Mouse (Mus musculus) liver, embryonic 11.5 days (tissue): ENCODE results near the gene Mib2. TPM values are rescaled to one million over a fixed set of nuclear protein-coding genes. Genes with fewer than 3 reads are reported as not detected.

Source experiments
- ATAC-seq: fragments of 200-750 bp; cut with Nextera tagmentation; replicated peaks from 2 replicates; pipeline ENCODE4 v1.8.0; 2017; ENCODE audit warnings: moderate number of reproducible peaks, mild to moderate bottlenecking, moderate TSS enrichment, moderate library complexity; ENCODE audit not compliant: low FRiP score
- DNase-seq: peaks from one replicate; pipeline ENCODE4 v3.0.0-alpha.2; 2017; ENCODE audit warnings: low spot score
- H3K27ac ChIP-seq: fragments of 300-500 bp; sonication (generic); 2 replicates; pipeline ENCODE4 v1.5.1; 2014; ENCODE audit warnings: mild to moderate bottlenecking, low read depth, low read length, control low read depth
- H3K27me3 ChIP-seq: fragments of 300-500 bp; sonication (generic); replicated peaks from 2 replicates; pipeline ENCODE4 v1.6.1; 2014; ENCODE audit warnings: low read length, mixed read lengths; ENCODE audit not compliant: control insufficient read depth, insufficient read depth
- H3K36me3 ChIP-seq: fragments of 300-500 bp; sonication (generic); 2 replicates; pipeline ENCODE4 v1.6.1; 2014; ENCODE audit warnings: mild to moderate bottlenecking, low read length, moderate library complexity, mixed read lengths; ENCODE audit not compliant: control insufficient read depth, insufficient read depth
- H3K4me1 ChIP-seq: fragments of 300-500 bp; sonication (generic); replicated peaks from 2 replicates; pipeline ENCODE4 v1.6.1; 2014; ENCODE audit warnings: low read length, mixed read lengths; ENCODE audit not compliant: control insufficient read depth, insufficient read depth
- H3K4me2 ChIP-seq: fragments of 300-500 bp; sonication (generic); 2 replicates; pipeline ENCODE4 v1.6.1; 2014; ENCODE audit warnings: mild to moderate bottlenecking, control low read depth, moderate library complexity
- H3K4me3 ChIP-seq: fragments of 300-500 bp; sonication (generic); 2 replicates; pipeline ENCODE4 v1.5.1; 2014; ENCODE audit warnings: low read depth, low read length, control low read depth
- H3K9ac ChIP-seq: fragments of 300-500 bp; sonication (generic); 2 replicates; pipeline ENCODE4 v1.6.1; 2014; ENCODE audit warnings: low read depth, low read length, control low read depth
- H3K9me3 ChIP-seq: fragments of 300-500 bp; sonication (generic); 2 replicates; pipeline ENCODE4 v1.6.1; 2016; ENCODE audit warnings: low read length, inconsistent platforms, mixed read lengths; ENCODE audit not compliant: control insufficient read depth
- WGBS: fragments of 180-500 bp; shearing (Covaris S2); extraction: QIAGEN DNeasy Blood & Tissue Kit; methylation state at CpG from one replicate; pipeline ENCODE4 v1.1.7; 2014; 5-methylcytosine and 5-hydroxymethylcytosine counted together
- polyA plus RNA-seq: library from polyadenylated mRNA; unstranded; fragments of >200 nt; fragmentation: Nextera tagmentation; extraction: Ambion mirVana; gene quantifications from 2 replicates; pipeline ENCODE4 v1.2.1, GENCODE M21; 2014

The Mib2 gene
- polyA plus RNA-seq, 1 experiment from 2014 or later = 12.2 TPM

DNA sequence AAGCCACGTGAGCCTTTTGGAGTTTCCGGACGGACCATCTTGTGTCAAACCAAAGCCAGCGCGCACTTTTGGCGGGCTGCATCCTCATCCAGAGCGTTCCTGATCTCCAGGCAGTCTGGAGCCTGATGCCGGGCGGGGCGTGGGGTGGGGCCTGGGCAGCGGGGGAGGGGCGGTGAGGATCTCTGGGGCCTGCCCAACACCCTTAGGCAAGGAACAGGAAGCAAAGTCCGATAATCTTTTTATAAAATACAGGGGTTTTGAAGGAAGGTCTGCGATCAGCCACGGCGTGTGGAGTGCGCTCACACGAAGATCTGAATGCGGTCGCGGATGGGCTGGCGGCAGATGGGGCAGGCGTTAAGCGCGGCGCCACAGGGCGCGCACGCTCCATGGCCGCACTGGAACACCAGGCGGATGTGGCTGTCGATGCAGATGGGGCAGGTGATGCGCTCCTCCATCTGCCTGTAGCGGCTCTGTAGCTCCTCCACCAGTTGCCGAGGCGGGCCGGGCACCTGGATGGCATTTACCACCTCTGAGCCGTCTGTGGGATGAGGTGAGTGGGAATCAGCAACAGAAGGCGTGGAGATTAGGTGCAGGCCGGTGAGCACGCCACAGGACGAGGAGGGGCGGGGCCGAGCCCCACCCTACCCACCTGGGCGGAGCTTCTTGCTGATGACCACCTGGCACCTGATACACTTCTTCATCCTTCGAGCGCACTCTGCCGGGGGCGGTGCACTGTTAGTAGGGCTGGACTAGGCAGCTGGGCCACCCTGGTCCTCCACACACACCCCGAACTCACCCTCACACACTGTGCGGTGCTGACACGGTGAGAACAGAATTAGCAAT lies 14.3 kb downstream of the Mib2 start:
- Histone ChIP-seq H3K27ac (no peak overlapping the region), H3K4me3 (peak overlapping the region; percentile 48), H3K4me1 (peaks cover 29% of the 10 kb centered on the region), H3K4me2 (peak overlapping the region; percentile 80), H3K9me3 (no peaks in the 10 kb centered on the region), H3K36me3 (peaks cover 12% of the 10 kb centered on the region), H3K9ac (peak overlapping the region; percentile 28; the same call in 1 of the 2 replicates), H3K27me3 (peaks cover 47% of the 10 kb centered on the region)
- ATAC-seq (peak; percentile 44; the same call in 1 of the 2 replicates), DNase-seq (peak; percentile 79)
- 3% methylated on average over 52 of the region's 52 CpGs for WGBS

DNA sequence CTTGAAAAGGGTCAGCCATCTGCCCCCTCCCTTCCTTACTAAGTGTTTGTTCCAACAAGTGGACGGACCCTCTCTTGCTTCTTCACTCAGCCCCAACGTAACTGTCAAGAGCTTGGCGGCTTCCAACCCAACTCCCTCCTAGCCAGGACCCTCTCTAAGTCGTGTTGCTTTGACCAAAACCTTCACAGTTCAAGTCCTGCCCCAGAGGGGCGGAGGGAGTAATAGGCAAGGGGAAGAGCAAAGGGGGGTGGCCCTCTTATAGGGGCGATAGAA lies 14.9 kb downstream of the Mib2 start:
- no peak overlapping the region for H3K27ac ChIP-seq
- DNase-seq = no peak
- 6% methylated on average over 6 of the region's 6 CpGs for WGBS
- H3K9ac ChIP-seq = no peak overlapping the region; the same call in 1 of the 2 replicates
- peak overlapping the region; percentile 48 for H3K4me3 ChIP-seq
- ATAC-seq = no peak
- peaks cover 29% of the 10 kb centered on the region for H3K4me1 ChIP-seq
- no peaks in the 10 kb centered on the region for H3K9me3 ChIP-seq
- peaks cover 47% of the 10 kb centered on the region for H3K27me3 ChIP-seq
- peaks cover 17% of the 10 kb centered on the region for H3K36me3 ChIP-seq
- peak overlapping the region; percentile 80 for H3K4me2 ChIP-seq

DNA sequence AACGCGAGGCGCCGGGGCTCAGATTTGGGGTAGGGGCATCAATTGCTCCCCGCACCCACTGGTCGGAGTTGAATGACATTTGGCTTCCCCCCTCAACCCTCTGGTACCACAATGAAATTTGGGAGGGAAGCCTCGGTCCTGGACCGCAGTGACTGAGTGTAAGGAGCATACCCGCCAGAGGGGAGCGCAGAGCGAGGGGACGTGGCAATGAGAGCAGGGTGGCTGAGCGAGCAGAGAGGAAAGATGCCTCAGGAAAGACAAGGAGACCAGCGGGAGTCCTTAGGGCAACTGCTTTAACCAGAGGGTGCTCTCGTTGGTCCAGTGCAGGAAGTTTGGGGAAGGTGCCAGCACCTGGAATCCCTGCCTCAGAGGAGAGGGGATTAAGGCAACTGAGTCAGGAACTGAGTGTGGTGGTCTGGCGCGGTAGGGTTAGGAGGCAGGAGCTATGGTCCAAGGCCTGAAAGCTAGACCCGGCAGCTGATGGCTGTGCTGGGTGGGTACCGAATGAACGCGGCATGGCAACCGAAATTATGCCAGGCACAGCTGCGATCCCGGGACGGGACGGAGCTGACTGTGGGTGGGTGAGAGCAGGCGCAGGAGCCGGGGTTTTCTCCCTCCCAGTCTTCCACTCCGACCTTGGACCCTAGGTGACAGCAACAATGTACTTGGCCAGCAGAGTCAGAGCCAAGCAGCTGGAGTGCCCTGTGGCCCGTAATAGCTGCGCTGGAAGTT lies 15.4 kb downstream of the Mib2 start:
- Histone ChIP-seq H3K4me3 (peak overlapping the region; percentile 48), H3K4me1 (peaks cover 29% of the 10 kb centered on the region), H3K36me3 (peaks cover 22% of the 10 kb centered on the region), H3K27ac (no peak overlapping the region), H3K4me2 (peak overlapping the region; percentile 80), H3K9me3 (no peaks in the 10 kb centered on the region), H3K27me3 (peaks cover 47% of the 10 kb centered on the region), H3K9ac (no peak overlapping the region; the same call in 1 of the 2 replicates)
- no peak for ATAC-seq
- WGBS = 4% methylated on average over 31 of the region's 31 CpGs
- DNase-seq = peak; percentile 63

DNA sequence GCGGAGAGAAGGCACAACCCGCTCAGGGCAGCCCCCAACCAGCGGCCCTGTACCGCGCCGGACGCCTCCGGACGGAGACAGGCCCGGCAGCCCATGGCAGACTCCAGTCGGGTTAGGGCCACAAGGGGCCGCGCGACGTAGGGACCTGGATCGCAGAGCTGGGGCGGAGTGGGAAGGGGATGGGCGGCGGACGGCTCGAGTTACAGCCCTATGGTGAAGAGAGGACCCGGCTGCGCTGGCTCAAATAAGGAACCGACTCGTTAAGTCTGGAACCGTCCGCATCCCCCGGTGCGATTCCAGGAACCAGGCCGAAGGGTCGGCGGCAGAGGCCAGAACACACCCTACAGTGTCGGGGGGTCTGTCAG lies 15.9 kb downstream of the Mib2 start, which contains the start of gene Mmp23:
Mmp23 (minus strand) TSS at position 299 of the 365 bp plus-strand sequence.
- Histone ChIP-seq H3K9me3 (no peaks in the 10 kb centered on the region), H3K4me2 (peak within 1 kb of the TSS; percentile 80), H3K4me1 (peaks cover 29% of the 10 kb centered on the region), H3K36me3 (peaks cover 28% of the 10 kb centered on the region), H3K27ac (no peak within 1 kb of the TSS), H3K4me3 (peak within 1 kb of the TSS; percentile 48), H3K9ac (peak within 1 kb of the TSS; percentile 42; the same call in 1 of the 2 replicates), H3K27me3 (peaks cover 47% of the 10 kb centered on the region)
- 2% methylated on average over 33 of the region's 33 CpGs for WGBS
- ATAC-seq (peak; percentile 25), DNase-seq (no peak)

DNA sequence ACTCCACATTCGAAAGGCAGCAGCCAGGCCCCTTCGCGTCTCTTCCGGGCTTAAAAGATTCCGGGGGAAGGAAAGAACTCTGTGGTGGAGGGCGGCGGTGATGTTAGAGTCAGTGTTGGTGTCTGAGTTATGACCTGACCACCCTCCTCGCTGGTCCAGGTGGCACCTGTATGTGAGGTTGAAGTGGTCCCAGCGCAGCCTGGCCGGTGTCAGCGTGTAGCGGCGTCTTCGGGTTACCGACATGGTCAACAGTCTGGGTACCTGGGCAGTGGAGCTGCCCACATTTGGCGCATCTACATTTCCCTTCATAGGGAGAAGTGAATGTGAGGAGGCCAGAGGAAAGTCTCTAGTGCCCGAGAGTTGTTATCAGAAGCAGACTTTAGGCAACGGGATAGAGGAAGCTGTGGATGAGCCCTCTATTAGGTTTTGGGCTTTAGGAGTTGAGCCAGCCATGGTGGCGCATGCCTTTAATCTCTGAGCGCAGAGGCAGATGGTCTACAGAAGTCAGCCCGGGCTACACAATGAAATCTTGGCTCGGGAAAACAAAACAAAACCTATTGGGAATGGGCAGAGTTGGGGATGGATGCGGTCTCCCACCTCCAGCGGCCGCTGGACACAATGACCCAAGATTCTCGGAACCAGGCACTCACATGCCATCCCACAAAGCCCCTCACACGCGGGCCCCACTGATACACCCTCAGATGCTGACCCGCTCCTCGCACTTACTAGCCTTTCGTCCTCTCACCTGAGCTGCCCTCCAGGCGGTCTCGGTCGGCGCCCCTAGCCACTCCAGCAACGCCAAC lies 16.5 kb downstream of the Mib2 start:
- Histone ChIP-seq H3K36me3 (peaks cover 31% of the 10 kb centered on the region), H3K9me3 (no peaks in the 10 kb centered on the region), H3K4me3 (peak overlapping the region; percentile 48), H3K9ac (0 out of 2 replicates have a peak overlapping the region, but pooled peaks have one; percentile 42), H3K4me2 (peak overlapping the region; percentile 80), H3K27ac (no peak overlapping the region), H3K27me3 (peaks cover 47% of the 10 kb centered on the region), H3K4me1 (peaks cover 29% of the 10 kb centered on the region)
- DNase-seq (no peak), ATAC-seq (no peak)
- WGBS = 21% methylated on average over 36 of the region's 36 CpGs

DNA sequence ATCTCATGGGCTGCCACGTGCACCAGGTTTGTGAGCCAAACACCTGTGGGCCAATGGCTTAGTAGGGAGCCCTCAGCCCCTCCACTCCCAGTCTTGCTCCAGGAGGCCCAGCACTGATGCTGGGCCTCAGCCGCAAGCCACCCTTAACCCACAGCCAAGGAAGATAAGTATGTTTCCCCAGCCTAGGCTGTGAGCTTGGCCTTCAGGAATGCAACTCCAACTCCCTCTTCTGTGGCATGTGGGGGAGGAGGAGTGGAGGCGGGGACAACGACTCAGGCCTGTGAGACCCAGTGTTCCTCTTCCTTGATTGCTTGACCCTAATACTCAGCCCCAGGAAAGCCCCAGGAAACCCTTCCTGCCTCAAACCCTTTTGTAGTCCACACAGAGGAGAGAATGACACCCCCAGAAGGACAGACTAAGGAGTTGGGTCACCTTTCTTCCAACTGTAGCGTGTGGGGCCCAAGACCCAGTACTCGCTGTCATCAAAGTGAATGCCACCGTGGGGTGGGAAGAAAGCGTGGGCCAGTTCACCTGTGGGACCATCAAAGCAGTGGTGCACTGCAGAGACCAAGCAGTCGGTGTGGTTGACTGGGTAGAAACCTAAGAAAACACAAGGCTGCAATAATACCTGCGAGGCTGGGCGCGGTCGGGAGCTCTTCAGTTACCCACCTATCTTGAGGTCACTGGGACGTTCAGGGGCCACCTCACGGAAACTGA lies 17.3 kb downstream of the Mib2 start:
- no peak overlapping the region for H3K9ac ChIP-seq
- ATAC-seq (no peak), DNase-seq (no peak)
- peak overlapping the region; percentile 48; the same call in 1 of the 2 replicates for H3K4me3 ChIP-seq
- H3K36me3 ChIP-seq = peaks cover 35% of the 10 kb centered on the region
- H3K4me1 ChIP-seq = peaks cover 29% of the 10 kb centered on the region
- WGBS = 51% methylated on average over 15 of the region's 15 CpGs
- peak overlapping the region; percentile 80 for H3K4me2 ChIP-seq
- H3K27ac ChIP-seq = 0 out of 2 replicates have a peak overlapping the region, but pooled peaks have one; percentile 34
- H3K27me3 ChIP-seq = peaks cover 47% of the 10 kb centered on the region
- H3K9me3 ChIP-seq = no peaks in the 10 kb centered on the region

DNA sequence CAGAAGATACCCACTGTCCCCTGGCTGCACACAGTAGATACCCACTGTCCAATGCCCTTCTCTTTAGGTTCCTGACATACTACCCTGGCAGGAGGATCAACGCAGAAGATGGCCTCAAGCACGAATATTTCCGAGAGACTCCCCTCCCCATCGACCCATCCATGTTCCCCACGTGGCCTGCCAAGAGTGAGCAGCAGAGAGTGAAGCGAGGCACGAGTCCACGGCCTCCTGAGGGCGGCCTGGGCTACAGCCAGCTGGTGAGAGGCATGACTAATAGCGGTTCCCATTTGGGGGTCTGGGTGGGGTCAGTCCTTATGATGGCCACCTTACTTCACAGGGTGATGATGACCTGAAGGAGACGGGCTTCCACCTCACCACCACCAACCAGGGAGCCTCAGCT lies 19.6 kb downstream of the Mib2 start:
- Histone ChIP-seq H3K9ac (no peak overlapping the region), H3K4me1 (peaks cover 23% of the 10 kb centered on the region), H3K36me3 (peaks cover 35% of the 10 kb centered on the region), H3K4me2 (no peak overlapping the region), H3K4me3 (no peak overlapping the region), H3K27me3 (peaks cover 32% of the 10 kb centered on the region), H3K9me3 (no peaks in the 10 kb centered on the region), H3K27ac (no peak overlapping the region)
- 89% methylated on average over 11 of the region's 11 CpGs for WGBS
- ATAC-seq = no peak
- DNase-seq = no peak

DNA sequence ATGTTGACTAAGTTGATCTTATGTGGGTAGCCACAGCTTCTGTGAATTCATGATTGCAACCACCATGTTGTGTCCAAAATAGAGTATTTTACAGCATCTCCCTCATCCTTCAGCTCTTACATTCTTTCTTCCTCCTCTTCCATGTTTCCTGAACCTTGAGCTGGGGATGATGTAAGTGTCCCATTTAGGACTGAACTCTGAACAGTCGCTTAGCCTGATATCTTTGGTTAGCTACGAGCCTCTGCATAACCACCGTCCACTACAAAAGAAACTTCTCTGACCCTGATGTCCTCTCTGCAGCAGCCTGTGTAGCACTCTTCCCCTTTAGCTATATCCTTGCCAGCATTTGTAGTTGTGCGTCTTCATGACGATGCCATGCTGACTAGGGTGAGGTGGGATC lies 23.3 kb downstream of the Mib2 start:
- WGBS = 91% methylated on average over 5 of the region's 5 CpGs
- ATAC-seq = no peak

More for the DNA sequence above, 23.3 kb downstream of the Mib2 start:
- no peaks in the 10 kb centered on the region for H3K4me1 ChIP-seq
- no peaks in the 10 kb centered on the region for H3K27me3 ChIP-seq
- peaks cover 62% of the 10 kb centered on the region for H3K36me3 ChIP-seq
- no peak for DNase-seq
- no peak overlapping the region for H3K27ac ChIP-seq
- H3K9me3 ChIP-seq = no peaks in the 10 kb centered on the region
- H3K4me2 ChIP-seq = no peak overlapping the region
- no peak overlapping the region for H3K9ac ChIP-seq
- no peak overlapping the region for H3K4me3 ChIP-seq
